Mouse (Mus musculus) fat pad, adult 2 months (tissue): ENCODE results near the gene Ubqln4.

ENCODE experiments used
- DNase-seq: peaks from one replicate; pipeline ENCODE4 v3.0.0-alpha.2; 2011; ENCODE audit warnings: low read depth, low spot score; ENCODE audit errors: extremely low read depth

Gene Ubqln4

DNA sequence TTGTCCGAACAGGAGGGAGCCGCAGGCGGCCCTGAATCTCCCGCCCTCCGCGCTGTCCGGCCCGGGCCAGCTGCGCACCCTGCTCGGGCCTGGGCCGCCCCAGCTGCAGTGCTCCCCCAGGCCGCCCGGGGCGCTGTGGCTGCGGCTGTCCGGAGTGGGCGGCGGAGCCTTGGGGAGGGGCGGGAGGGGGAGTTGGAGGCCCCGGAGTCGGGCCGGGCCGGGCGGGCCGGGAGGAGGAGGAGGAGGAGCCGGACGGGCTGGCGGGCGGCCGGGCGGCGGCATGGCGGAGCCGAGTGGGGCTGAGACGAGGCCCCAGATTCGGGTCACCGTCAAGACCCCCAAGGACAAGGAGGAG lies at the start of gene Ubqln4:
Gene Ubqln4, plus strand, starts transcription at position 234 of the 355 bp plus-strand sequence.
- DNase-seq: no peak

DNA sequence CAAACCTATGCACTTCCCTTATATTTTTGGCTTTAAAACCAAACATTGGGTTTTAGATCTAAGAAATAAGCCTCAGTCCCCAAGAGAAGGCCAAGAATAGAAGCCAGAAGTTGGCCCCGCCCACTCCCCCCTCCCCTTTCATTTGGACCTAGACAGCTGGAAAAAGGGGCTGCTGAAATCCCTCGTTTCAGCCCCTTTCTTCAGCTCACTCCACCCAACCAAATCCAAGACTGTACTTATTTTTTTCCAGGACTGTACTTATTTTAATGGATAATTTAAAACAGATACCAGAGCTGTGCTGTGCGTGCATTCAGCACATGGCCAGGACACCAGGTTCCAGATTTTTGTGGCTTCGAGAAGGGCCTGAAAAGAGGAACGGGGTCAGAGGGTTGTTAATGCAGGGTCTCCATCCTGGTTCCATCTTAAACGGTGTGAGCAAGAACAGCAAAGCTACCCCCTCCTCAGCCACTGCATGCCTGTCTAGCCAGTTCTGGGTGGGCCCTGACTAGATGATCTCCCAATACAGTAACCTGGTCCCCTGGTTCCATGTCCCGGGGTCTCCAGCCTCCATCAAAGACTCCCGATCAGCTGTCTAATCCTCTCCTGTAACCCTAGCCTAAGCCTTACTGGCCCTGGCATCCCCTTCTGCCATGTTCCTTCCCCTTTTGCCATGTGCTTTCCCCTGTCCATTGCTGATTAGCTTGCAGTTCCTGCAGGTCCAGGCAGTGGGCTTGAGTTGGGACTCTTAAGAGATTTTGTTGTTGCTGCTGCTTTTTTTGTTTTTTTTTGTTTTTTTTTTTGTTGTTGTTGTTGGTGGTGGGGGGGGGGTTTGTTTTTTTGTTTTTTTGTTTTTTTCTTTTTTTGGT lies 49.4 kb upstream of the Ubqln4 start:
- no peak for DNase-seq

DNA sequence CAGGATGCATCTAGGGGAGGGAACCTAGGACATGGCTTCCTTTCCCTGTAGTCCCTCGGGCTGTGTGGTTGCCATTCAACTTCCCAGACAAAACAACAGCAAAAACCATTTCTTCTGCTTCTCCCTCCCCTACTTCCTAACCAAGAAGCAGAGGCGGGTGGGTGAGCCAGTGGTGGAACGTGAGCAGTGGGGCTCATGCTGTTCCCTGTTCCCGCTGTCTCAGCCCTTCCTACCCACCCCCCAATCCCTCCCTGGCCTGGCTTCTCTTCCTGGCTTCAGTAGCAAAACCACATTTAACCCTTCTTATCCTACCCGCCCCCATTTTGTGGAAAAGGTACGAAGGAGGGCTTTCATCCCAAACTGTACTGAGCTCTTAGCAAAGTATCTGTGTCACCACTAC lies 48.5 kb upstream of the Ubqln4 start:
- no peak for DNase-seq

DNA sequence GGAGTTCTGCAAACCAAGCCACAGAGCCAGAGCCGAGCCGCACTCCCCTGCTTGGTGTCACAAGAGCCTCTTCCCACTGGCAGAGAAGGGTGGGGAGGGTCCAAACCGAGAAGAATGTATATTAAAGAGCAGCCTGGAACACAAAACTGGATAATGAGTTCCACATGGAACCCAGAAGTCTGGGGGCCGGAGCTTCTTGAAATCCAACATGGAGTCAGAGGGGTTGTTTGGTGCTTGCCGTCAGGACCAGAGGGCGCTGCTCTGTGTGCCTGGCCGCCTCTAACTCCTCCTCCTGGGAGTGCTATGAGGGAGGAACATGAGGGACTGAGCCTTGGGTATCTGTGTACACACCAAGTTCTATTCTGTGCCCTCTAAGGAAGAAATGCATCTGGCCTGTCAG lies 47.8 kb upstream of the Ubqln4 start:
- no peak for DNase-seq

DNA sequence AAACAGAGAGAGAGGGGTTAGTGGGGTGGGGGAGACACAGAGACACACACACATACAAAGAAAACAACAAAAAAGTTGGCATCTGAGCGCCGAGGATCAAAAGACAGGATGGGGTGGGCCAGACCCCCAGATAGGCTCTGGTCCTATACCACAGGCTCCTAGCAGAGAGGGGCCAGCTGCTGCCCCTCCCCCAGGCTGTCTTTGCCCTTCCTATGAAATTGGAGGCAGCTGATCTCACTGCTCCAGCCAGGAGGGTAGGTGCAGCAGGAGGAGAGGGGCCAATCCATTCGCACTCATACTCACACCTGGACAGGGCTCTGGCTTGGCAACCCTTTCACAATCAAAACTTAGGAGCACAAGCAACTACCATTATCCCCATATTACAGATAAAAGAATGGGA lies 44.3 kb upstream of the Ubqln4 start:
- no peak for DNase-seq

DNA sequence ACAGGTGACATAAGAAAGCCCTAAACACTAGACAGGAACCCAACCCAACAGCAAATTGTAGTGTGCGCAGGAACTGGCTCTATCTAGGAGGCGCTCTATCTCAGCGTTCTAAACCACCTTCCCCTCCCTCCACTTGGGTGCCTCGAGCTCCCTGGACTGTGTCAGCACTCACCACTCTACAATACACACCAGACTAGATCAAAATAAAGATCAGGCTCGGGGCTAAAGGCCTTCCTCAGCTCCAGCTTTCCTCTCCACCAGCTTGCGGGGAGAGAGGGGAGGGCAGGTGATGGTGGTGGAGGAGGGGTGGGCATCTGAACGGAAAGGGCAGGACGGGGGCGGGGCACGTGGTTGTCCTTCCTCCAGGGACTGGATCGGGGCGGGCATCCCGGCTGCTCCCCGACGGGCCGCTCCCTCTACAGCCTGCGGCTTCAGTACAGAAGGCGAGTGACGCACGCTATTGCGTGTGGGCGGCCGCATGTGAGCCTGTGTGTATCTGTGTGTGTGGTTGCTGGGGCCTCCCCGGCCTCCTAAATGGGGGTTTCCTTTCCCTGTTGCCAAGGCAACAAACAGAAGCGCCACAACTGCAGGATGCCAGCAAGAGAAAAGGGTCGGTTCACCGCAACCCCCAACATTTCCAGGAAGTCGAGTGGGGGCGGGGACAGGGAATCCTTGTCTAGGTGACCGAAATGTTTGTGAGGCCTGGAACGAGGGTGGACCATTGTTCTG lies 43.7 kb upstream of the Ubqln4 start, which contains the start of gene Lmna:
Gene Lmna, minus strand, starts transcription at position 265 of the 729 bp plus-strand sequence.
- DNase-seq: no peak

DNA sequence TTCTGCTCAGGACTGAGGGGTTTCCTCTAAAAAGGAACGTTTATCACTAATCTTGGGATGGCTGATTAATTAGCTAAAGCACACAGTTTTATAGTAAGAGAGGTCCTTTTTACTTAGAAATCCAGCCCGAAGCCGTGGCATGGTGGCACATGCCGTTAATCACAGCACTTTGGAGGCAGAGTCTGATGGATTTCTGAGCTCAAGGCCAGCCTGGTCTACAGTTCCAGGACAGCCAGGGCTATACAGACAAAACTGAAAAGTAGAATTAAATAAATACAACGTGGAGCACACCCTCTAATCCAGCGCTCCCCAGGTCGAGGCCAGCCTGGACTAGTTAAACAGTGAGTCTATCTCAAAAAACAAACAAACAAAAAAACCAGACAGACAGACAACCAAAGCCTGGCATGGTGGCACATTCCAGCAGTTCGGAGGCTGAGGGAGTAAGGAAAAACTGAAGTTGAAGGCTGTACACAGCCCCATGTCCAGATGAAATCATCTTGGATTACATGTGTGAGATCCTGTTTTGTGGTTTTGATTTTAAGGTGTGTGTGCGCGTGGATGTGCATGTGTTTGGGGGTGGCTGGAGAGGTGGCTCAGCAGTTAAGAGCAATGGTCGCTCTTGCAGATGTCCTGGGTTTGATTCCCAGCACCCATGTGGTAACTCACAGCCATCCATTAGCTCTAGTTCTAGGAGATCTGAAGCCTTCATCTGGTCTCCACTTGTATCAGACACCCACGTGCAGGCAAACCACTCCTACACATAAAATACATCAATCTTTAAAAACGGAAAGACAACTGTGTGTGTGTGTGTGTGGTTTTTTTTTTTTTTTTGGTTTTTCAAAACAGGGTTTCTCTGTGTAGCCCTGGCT lies 42.9 kb upstream of the Ubqln4 start:
- no peak for DNase-seq

DNA sequence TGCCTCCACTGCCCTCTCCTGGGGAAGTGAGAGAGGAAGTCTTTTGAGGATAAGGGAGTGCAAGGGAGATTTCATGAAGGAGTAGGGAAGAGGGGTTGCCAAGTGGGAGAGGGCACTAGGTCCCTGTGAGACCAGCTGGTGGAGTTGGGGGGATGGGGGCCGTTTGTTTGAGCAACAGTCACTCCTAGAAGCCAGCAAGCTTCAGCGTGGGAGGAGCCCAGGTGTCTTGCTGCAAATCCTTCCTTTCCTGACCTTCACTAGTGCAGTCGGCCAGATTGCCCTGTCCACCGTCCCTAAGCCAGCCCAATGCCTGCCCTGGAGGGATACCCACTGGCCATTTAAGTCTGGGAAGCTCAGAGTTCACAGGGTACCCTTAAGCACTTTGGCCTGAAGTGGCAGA lies 42.0 kb upstream of the Ubqln4 start:
- DNase-seq: no peak

DNA sequence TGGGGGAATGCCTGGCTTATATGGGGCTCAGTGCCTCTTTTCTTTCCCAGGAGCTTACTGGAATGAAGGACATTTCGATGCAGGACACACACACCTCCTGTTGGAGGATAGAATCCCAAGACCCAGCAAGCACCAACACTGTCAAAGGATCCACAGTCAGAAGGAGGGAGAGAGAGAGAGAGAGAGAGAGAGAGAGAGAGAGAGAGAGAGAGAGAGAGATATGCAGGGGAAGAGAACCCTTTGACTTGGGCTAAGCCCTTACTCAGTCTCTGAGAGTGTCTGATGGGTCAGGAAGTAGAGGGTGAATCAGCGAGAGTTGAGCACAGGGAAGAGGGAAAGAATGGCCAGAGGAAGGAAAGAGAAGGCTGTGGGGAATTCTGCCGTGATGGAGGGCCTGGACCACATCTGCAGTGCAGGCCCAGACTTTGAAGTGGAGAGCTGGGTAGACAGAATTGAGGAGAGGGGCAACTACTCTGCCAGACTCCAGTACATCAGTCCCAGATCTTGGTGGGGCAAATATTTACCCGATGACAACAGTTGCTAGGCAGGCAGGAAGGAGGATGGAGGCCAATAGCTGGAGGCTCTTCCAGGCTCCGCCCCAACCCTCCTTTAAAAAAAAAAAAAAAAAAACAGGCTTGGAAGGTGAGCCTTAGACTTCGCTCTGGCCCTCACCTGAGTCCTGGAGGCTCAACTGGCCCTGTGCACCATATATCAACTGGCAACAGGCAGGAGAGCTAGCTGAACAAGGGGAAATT lies 41.2 kb upstream of the Ubqln4 start:
- no peak for DNase-seq

DNA sequence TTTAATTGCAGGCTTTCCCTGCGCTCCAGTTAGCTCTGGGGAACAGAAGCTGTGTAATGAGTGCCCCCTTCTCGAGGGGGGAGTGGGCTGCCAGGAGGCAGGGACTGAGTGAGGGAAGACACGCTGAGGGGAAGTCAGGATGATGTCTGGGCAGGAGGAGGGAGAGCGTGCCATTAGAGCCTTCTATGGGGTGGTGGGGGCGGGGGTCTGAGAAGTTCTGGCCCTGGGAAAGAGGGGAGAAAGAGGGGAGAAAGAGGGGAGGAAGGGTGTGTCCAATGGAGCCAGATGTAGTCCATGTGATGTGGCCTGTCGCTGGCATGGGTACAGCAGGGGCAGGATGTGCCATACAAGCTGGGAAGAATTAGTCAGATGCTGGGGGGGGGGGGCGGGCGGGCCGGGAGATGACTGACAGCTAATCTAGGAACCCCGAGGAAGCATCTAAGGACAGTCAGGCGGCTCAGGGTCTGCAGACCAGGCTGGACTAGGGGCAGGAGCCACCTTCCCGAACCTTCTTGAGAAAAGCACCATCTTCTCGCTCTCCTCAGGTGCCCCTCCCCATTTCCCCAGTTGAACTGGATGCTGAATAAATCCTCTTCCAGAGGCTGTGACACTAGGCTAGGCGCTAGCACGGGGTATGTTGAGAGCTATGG lies 40.5 kb upstream of the Ubqln4 start:
- no peak for DNase-seq

DNA sequence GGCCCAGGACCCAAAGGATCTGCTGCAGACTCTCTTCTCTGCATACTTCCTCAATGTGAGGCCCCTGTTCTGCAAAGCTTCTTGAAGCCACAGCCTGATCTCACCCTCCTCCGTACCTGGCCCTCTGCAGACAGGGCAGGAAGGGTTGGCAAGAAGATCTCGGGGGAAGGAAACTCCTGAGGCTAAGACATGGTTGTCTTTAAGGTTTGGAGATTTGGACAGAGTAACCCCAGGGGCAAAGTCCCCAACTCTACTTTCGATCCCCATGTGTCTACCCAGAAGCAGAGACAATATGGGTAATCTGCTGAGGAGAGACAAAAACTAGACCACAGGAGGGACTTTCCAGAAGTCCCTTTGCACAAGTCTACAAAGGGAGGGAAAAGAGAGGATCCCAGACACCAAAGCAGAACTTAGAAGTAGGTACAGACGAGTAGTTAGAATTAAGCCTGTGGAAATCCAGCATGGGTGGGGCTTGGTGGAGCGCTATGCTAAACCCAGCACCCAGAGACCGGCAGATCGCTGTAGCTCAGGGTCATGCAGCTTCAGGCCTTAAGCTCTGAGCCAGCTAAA lies 39.9 kb upstream of the Ubqln4 start:
- DNase-seq: no peak

DNA sequence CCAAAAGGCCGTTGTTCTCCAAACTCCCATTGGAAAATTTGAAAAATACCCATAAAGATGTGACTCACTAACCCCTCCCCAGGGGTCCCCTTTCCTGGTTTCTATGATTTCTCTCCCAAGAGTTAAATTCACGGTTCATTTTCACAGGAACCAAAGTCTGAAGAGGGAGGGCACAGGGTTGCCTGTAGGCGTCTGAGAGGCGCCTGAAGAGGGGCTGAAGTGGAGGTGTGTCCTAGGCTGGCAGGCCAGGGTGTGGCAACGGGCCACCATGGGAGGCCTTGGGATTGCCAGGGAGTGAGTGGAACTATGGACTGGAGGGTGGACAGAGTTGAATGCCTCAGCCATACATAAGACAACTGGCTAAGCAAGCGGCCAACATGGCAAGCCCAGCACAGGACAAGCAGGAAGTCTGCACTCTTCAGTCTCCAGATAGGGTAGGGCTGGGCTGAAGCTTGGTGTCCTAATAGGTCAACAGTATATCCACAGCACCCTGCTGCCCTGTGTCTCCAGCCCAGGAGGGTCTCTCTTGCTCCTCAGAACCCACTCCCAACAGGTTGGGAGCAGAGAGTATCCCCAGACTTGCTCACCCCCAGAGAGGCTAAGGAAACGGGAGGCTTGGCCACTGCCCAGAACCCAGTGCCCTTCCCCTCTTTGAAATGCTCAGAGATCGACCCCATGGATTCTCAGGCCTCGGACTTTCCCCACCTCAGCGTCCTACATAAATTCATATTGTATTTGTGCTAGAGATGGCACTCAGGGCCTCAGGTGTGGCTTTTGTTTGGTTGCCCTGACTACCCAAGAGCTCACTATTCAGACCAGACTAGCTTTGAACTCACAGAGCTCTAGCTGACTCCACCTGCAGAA lies 39.1 kb upstream of the Ubqln4 start:
- DNase-seq: no peak

DNA sequence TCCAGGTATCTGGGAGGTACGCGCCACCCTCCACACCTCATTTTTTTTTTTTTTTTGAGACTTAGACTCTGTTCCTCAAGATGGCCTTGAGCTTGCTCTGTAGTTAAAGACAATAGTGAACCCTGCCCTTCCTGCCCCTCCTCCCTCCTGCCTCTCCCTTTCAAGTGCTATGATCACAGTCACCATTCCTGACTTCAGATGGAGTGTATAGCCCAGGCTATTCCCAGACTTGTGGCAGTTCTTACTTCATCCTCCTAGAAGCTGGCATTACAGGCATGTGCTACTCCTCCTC lies 38.5 kb upstream of the Ubqln4 start:
- no peak for DNase-seq

DNA sequence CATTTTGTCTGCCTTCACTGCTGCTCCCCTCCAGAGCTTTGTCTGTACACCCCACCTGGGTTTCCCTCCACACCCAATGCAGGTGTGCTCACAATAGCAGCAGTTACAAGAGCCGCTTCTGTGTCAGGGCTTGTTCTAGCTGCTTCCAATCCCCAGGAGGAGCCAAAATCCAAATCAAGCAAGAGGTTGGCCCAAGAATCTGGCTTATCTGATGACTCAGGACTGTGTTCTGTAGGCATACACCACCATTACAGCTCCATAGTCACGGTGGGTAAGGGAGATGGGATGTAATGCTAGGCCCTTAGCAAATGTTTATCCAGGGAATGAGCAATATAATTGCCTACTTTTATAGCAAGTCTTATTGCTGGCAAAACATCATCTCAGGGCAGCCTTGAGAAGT lies 37.2 kb upstream of the Ubqln4 start:
- no peak for DNase-seq

DNA sequence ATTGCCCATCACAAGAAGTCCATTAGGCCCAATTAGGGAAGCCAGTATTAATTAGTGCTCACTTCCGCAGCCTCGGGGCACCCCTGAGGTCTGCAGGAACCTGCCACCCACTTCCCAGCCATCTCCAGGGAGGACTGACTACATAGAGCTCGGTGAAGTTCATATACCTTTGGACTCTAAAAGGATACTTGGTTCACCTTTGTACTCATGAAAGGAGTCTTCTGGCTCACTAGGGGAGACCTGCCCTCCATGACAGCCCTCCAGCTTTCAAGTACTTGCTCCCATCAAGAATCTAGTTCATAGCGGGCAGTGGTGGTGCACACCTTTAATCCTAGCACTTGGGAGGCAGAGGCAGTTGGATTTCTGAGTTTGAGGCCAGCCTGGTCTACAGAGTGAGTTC lies 35.1 kb upstream of the Ubqln4 start:
- DNase-seq: no peak

DNA sequence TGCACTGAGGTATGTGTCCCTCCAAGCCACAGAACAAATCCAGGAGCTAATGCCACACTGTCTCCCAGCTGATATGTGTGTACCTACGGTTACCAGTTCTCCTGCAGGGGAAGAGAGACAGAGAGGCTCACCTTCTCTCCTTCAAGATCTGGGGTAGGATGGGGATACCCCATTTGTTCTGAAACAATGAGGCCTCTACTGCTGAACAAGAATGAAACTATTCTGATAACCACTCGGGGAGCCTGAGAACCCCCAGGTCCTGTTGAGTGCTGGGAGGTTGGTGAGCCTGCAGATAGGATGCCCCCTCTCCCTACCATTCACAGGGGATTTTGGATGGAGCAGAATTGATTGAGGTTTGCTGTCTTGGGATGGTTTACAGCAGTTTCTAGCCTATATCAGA lies 33.5 kb upstream of the Ubqln4 start:
- DNase-seq: no peak

DNA sequence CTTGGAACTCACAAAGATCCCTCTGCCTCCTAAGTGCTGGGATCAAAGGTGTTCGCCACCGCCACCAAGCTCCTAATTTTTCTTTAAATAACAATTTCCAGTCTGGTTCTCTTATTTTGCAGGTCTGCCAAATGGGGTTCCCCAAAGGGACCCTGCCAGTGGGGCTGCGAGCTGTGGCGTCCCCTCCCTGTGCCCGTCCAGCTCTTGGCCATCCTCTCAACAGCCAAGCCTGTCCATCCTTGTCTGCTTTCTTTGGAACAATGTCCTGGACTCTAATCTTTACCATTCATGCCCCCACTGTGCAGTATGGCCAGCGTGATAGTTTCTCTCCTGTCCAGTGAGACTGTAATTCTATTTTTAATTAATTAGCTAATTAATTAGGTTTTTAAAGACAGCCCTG lies 32.4 kb upstream of the Ubqln4 start:
- no peak for DNase-seq

DNA sequence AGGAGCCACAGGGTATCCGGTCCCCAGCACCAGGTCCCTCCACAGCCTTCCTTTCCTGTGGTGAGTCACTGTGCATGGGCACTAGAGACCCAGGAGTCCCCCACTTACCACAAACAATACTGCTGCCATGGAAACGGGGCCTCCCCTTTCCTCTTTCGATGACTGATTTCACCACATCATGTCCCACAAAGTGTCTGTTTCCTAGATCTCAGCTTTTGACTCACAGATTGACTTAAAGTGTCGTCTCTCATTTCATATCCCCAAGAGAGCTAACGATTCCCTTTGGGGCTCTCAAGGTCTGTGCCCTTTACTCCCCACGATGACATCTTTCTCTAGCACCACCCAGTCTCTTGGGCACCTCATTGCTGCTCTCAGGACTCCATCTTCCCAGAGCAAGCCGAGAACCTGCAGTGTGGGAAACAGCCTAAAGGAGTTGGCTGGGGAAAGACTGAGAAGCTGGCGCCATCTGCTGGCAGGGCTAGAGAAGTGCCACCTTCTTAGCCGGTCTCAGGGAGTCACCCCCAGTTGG lies 31.7 kb upstream of the Ubqln4 start:
- no peak for DNase-seq

DNA sequence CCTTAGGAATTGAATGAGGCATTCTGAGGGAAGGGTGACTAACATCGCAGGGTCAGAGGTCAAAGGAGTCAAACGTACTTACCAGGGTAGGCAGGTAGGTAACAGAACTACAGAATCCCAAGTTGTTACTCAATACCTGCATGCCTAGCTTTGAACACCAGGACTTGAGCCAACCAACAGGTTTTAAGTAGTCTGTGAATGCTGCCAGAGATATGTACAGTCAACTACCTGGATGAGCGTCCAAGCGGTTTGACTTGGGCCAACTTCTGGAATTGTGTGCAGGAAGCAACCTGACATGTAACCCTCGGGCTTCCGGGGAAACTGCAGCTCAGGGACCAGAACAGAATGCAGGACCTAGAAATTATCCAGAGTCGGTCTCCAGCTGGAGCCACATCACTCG lies 30.5 kb upstream of the Ubqln4 start:
- peak; percentile 91 for DNase-seq
